Mouse (Mus musculus) hindbrain, embryonic 11.5 days (tissue): ENCODE measurements around the gene Steap4. TPM values are rescaled to one million over a fixed set of nuclear protein-coding genes. Genes with fewer than 3 reads are reported as not detected.

Experiments
- ATAC-seq: fragments of 200-750 bp; cut with Nextera tagmentation; 2 replicates; pipeline ENCODE4 v1.8.0; 2017; ENCODE audit warnings: mild to moderate bottlenecking, moderate TSS enrichment, moderate library complexity; ENCODE audit not compliant: low FRiP score
- DNase-seq: peaks from one replicate; pipeline ENCODE4 v3.0.0-alpha.2; 2015; ENCODE audit warnings: low spot score
- H3K27ac ChIP-seq: fragments of 300-500 bp; sonication (generic); 2 replicates; pipeline ENCODE4 v1.5.1; 2014; ENCODE audit warnings: mild to moderate bottlenecking, low read depth, low read length
- H3K27me3 ChIP-seq: fragments of 300-500 bp; sonication (generic); 2 replicates; pipeline ENCODE4 v1.6.1; 2014; ENCODE audit warnings: mild to moderate bottlenecking, low read length, moderate library complexity, mixed read lengths; ENCODE audit not compliant: control insufficient read depth, insufficient read depth
- H3K36me3 ChIP-seq: fragments of 300-500 bp; sonication (generic); 2 replicates; pipeline ENCODE4 v1.6.1; 2014; ENCODE audit warnings: mild to moderate bottlenecking, low read length, moderate library complexity, mixed read lengths; ENCODE audit not compliant: control insufficient read depth, insufficient read depth
- H3K4me1 ChIP-seq: fragments of 300-500 bp; sonication (generic); replicated peaks from 2 replicates; pipeline ENCODE4 v1.6.1; 2014; ENCODE audit warnings: low read length, mixed read lengths; ENCODE audit not compliant: control insufficient read depth, insufficient read depth
- H3K4me2 ChIP-seq: fragments of 300-500 bp; sonication (generic); replicated peaks from 2 replicates; pipeline ENCODE4 v1.6.1; 2014; ENCODE audit warnings: mild to moderate bottlenecking, low read depth, low read length
- H3K4me3 ChIP-seq: fragments of 300-500 bp; sonication (generic); 2 replicates; pipeline ENCODE4 v1.5.1; 2014; ENCODE audit warnings: low read depth, low read length
- H3K9ac ChIP-seq: fragments of 300-500 bp; sonication (generic); 2 replicates; pipeline ENCODE4 v1.6.1; 2014; ENCODE audit warnings: low read depth, low read length
- H3K9me3 ChIP-seq: fragments of 300-500 bp; sonication (generic); 2 replicates; pipeline ENCODE4 v1.6.1; 2016; ENCODE audit warnings: low read length; ENCODE audit not compliant: control insufficient read depth
- WGBS: fragments of 180-500 bp; shearing (Covaris S2); extraction: QIAGEN DNeasy Blood & Tissue Kit; methylation state at CpG from one replicate; pipeline ENCODE4 v1.1.7; 2014; 5-methylcytosine and 5-hydroxymethylcytosine counted together
- polyA plus RNA-seq: library from polyadenylated mRNA; unstranded; fragments of >200 nt; fragmentation: Nextera tagmentation; extraction: Ambion mirVana; gene quantifications from 2 replicates; pipeline ENCODE4 v1.2.1, GENCODE M21; 2014

Steap4 gene
- polyA plus RNA-seq: 0.12 and 0.14 TPM in 2 replicates

GRCm38 (mm10) chr5:7960176-7960575 lies at the start of gene Steap4:
TSS of gene Steap4 (plus strand) at chr5:7960457.
- no peaks in the 10 kb centered on the region for H3K36me3 ChIP-seq
- H3K9me3 ChIP-seq: no peaks in the 10 kb centered on the region
- H3K9ac ChIP-seq: no peak within 1 kb of the TSS
- ATAC-seq (no peak), DNase-seq (peak; percentile 26)
- 8% methylated on average over 20 of the region's 20 CpGs for WGBS
- peak within 1 kb of the TSS; percentile 23 for H3K4me3 ChIP-seq
- H3K4me1 ChIP-seq: no peaks in the 10 kb centered on the region
- no peak within 1 kb of the TSS for H3K27ac ChIP-seq
- H3K4me2 ChIP-seq: peak within 1 kb of the TSS; percentile 40
- no peaks in the 10 kb centered on the region; the same call in 1 of the 2 replicates for H3K27me3 ChIP-seq

GRCm38 (mm10) chr5:7911975-7912374 lies 48.3 kb upstream of the Steap4 start:
- ATAC-seq (no peak), DNase-seq (peak; percentile 17)
- H3K9ac ChIP-seq: no peak overlapping the region
- H3K27me3 ChIP-seq: no peaks in the 10 kb centered on the region
- H3K36me3 ChIP-seq: no peaks in the 10 kb centered on the region
- H3K4me2 ChIP-seq: no peak overlapping the region
- WGBS: 62% methylated on average over 3 of the region's 3 CpGs
- no peak overlapping the region for H3K4me3 ChIP-seq
- no peak overlapping the region for H3K27ac ChIP-seq
- no peaks in the 10 kb centered on the region for H3K9me3 ChIP-seq
- H3K4me1 ChIP-seq: no peaks in the 10 kb centered on the region

- Histone ChIP-seq H3K4me2 (no peak overlapping the region), H3K9ac (no peak overlapping the region), H3K4me3 (no peak overlapping the region), H3K27ac (no peak overlapping the region), H3K36me3 (no peaks in the 10 kb centered on the region), H3K4me1 (no peaks in the 10 kb centered on the region), H3K27me3 (no peaks in the 10 kb centered on the region), H3K9me3 (no peaks in the 10 kb centered on the region)
- no peak for ATAC-seq
- 86% methylated on average over 11 of the region's 11 CpGs for WGBS
- DNase-seq: no peak
Observed at GRCm38 (mm10) chr5:7917501-7918295, 42.6 kb upstream of the Steap4 start.

GRCm38 (mm10) chr5:7918296-7918579 lies 42.0 kb upstream of the Steap4 start:
- ATAC-seq (no peak), DNase-seq (no peak)
- no peaks in the 10 kb centered on the region for H3K36me3 ChIP-seq
- H3K27me3 ChIP-seq: no peaks in the 10 kb centered on the region
- H3K9me3 ChIP-seq: no peaks in the 10 kb centered on the region
- WGBS: 89% methylated on average over 5 of the region's 5 CpGs
- no peak overlapping the region for H3K27ac ChIP-seq
- no peak overlapping the region for H3K4me2 ChIP-seq
- H3K4me3 ChIP-seq: no peak overlapping the region
- H3K9ac ChIP-seq: no peak overlapping the region
- no peaks in the 10 kb centered on the region for H3K4me1 ChIP-seq

GRCm38 (mm10) chr5:7919681-7920080 lies 40.6 kb upstream of the Steap4 start:
- Histone ChIP-seq H3K9me3 (no peaks in the 10 kb centered on the region), H3K9ac (no peak overlapping the region), H3K4me2 (no peak overlapping the region), H3K4me1 (no peaks in the 10 kb centered on the region), H3K4me3 (no peak overlapping the region), H3K36me3 (no peaks in the 10 kb centered on the region), H3K27me3 (no peaks in the 10 kb centered on the region), H3K27ac (no peak overlapping the region)
- ATAC-seq (no peak), DNase-seq (no peak)
- WGBS: 93% methylated on average over 2 of the region's 2 CpGs

GRCm38 (mm10) chr5:7922751-7923150 lies 37.5 kb upstream of the Steap4 start:
- WGBS: 87% methylated on average over 1 of the region's 1 CpGs

GRCm38 (mm10) chr5:7923666-7924065 lies 36.6 kb upstream of the Steap4 start:
- Histone ChIP-seq H3K27me3 (no peaks in the 10 kb centered on the region), H3K4me3 (no peak overlapping the region), H3K9me3 (no peaks in the 10 kb centered on the region), H3K4me2 (no peak overlapping the region), H3K4me1 (no peaks in the 10 kb centered on the region), H3K27ac (no peak overlapping the region), H3K9ac (no peak overlapping the region), H3K36me3 (no peaks in the 10 kb centered on the region)
- no peak for ATAC-seq
- DNase-seq: no peak
- 91% methylated on average over 3 of the region's 3 CpGs for WGBS

More at GRCm38 (mm10) chr5:7922751-7923150, 37.5 kb upstream of the Steap4 start:
- Histone ChIP-seq H3K4me3 (no peak overlapping the region), H3K4me2 (no peak overlapping the region), H3K4me1 (no peaks in the 10 kb centered on the region), H3K36me3 (no peaks in the 10 kb centered on the region), H3K27me3 (no peaks in the 10 kb centered on the region), H3K9me3 (no peaks in the 10 kb centered on the region), H3K9ac (no peak overlapping the region), H3K27ac (no peak overlapping the region)
- DNase-seq (no peak), ATAC-seq (no peak)

GRCm38 (mm10) chr5:7932234-7933221 lies 27.7 kb upstream of the Steap4 start:
- Histone ChIP-seq H3K9me3 (no peaks in the 10 kb centered on the region), H3K27ac (no peak overlapping the region), H3K4me2 (no peak overlapping the region), H3K4me1 (no peaks in the 10 kb centered on the region), H3K4me3 (no peak overlapping the region), H3K9ac (no peak overlapping the region), H3K27me3 (no peaks in the 10 kb centered on the region), H3K36me3 (no peaks in the 10 kb centered on the region)
- ATAC-seq: peak; percentile 45; the same call in 1 of the 2 replicates
- peak; percentile 3 for DNase-seq
- 80% methylated on average over 5 of the region's 5 CpGs for WGBS
